Mouse (Mus musculus): ENCODE data around the gene Endov. TPM values are rescaled to one million over a fixed set of nuclear protein-coding genes. Genes with fewer than 3 reads are reported as not detected.

Endov gene
- total and polyA plus RNA-seq, 3 experiments: 12.1 to 18.9 (median 14.7) TPM

DNA sequence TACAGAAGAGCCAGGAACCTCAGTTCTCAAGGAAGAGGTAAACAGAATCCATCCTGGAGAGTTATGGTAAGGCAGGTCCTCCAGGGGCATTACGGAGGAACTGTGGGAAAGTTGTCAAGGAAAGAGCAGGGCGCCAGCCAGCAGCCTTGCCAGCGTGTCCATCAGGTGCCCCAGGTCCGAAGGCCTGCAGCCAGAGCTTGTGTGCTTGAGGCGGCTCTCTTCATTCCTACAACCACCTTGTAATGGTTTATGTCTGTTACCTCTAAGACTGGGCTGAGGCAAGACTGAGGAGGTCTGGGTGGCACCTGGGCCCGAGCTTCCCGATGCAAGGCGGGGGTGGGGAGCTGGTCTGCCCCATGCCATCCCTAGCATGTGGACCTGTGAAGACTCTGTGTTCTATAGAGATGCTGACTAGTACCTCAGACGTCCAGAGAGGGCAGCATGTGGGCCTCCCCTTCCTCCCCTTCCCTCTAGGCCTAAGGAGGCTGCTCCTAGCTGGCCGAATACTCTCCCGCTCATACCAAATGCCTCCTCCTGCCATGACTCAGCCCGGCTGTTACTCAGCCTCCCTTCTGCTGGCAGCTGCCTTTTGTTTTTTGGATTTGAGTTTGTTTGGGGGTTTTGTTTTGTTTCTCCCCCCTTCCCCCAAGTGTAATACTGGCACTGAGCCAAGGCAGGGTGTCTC is 25.7 kb downstream of the Endov start:
- DNase-seq: peak; percentile 62

DNA sequence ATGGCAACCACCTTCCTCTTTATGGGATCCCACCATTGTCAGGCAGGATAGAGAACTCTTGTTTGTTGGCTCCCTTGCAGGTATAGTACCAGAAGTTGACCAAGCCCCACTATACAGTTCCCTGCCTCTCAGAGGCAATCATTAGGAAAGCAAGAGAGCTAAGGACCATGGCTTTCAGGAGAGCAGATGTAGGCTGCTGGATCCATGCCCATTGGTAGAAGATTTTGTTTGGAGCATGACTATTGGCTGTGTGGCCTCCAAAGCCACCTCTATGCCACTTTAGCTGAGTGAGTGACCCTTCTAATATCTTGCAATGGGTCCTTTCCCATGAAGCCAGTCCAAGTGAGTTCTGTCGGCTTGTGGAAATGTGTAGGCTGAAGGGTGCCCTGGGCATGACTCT is 28.2 kb downstream of the Endov start:
- DNase-seq: no peak

DNA sequence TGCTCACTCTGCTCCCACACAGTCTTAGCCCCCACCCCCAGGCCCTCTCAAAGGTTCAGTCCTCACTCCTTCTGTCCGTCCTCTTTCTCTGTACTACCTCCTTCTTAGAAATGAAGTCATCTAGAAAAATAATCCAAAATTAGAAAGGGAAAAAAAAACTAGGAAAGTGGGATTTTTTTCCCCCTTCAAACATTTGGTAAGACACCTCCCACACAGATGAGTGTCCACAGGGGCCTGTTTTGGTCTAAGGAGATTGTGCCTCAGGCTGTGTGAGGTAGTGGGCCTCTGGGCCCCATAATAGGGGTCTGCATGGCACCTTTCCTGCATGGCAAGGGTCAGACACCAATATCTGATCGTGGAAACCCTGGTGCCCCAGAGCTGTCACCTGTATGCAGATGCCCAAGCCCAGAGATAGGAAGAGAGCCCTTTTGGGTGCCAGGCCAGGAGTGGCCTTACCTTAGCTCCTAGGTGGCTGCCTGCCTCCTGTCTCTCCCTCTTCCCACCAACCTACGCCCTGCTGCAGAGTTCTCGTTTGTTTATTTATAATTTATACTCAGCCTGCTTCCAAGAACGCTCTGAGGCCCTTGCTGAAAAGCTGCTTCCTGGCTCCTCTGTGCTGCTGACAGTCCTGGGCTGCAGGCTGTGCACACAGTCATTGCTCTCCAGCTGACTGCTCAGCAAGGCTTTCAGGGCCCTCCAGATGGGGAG is 29.0 kb downstream of the Endov start:
- no peak for DNase-seq

DNA sequence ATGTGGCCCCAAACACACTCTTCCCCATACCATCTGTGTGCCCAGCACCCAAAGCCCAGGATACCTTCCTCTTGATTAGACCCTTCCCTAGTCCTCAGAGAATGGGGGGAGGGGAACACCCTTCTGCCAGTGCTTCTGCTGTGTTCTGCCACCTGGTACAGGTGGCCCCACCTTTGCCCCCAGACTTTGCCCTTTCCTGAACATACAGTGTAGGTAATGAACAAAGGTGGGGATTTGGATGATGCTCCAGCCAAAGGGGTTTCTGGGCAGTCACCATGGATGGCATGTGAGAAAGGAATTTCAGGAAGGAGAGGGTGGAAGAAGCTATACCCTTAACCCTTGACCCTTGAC is 29.5 kb downstream of the Endov start:
- DNase-seq: no peak

DNA sequence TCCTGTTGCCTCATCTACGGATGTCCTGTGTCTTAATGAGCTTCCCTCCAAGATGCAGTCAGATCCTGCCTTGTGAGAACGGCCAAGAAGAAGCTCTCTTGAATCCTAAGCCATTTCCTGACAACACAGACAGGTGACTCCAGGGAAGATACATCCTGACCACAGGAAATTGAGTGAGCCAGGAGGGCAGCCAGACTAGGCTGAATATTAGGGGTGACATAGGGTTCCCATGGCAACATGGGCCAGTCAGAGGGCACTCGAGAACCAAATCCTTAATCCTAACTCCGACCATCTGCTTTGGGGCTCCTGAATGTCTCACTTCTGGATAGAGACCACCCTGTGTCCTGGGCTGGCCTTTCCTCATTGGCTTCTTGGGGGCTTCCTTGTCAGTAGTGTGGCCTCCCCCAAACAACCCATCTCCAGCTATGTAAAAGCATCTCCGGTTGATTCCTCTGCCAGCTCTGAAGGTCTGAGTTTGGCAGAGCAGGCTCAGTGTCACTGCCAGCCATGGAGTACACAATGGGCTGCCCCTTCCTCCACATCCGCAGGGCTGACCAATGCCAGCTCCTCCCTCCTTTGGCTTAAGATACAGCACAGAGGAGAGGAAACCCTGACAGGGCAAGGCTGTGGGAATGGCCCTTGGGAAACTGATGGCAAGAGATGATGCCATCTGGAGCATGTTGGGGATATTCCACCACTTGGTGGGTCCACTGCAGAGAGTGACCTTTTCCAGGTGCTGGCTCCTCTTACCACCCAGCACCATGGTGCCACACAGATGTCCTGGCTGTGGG is 31.0 kb downstream of the Endov start:
- no peak for DNase-seq

DNA sequence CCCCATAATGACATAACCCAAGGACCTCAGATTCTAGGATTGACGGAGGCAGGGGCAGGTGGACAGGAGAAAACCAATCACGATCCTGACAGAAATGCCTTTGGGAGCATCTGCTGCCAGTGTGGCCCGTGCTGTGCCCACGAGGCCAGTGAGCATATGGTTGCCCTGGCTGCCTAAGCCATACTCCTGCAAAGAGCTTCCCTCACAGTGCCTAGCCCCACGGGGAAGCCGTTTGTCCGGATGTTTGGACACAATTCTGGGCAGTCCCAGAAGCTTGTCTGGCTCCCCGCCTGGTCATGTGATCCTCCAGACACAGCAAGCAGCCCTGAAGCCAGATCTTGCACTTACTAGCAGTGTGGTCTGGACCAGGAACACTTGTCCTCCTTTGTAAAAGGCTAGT is 31.6 kb downstream of the Endov start:
- DNase-seq: no peak

DNA sequence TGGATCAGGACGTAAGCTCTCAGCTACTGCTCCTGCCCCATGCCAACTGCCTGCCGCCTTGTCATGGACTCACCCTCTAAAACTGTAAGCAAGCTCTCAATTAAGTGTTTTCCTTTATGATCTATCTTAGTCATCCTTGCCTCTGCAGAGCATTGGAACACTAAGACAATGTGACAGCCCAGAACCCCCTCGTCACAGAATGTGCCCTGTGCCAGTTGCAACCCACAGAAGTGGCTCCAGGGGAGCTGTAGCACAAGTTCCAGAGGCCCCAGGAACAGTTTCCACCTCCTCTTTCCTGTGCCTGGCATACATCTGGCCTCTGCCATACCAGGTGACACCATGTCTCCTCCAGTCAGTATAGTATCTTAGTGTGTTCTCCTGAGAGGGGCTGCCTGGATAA is 32.2 kb downstream of the Endov start:
- DNase-seq: no peak

DNA sequence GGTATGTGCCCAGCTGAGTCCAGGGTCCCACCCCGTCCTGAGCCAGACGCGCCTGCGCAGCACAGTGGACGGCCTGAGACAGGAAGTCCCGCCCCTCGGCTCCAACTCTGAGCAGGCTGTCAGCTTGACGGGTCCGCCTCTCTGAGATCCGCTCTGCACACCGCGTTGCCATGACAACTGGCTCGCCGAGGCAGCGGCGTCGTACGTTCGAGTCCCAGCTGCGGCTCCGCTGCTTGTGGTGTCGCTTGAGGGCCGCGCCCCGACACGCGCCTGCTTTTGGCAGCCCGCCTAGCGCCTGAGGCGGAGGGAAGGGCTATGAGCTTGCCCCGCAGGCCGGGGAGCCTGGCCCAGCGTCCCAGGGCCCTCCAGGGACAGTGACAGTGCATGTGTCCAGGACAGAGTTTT is 33.4 kb downstream of the Endov start:
- peak; percentile 93 for DNase-seq

DNA sequence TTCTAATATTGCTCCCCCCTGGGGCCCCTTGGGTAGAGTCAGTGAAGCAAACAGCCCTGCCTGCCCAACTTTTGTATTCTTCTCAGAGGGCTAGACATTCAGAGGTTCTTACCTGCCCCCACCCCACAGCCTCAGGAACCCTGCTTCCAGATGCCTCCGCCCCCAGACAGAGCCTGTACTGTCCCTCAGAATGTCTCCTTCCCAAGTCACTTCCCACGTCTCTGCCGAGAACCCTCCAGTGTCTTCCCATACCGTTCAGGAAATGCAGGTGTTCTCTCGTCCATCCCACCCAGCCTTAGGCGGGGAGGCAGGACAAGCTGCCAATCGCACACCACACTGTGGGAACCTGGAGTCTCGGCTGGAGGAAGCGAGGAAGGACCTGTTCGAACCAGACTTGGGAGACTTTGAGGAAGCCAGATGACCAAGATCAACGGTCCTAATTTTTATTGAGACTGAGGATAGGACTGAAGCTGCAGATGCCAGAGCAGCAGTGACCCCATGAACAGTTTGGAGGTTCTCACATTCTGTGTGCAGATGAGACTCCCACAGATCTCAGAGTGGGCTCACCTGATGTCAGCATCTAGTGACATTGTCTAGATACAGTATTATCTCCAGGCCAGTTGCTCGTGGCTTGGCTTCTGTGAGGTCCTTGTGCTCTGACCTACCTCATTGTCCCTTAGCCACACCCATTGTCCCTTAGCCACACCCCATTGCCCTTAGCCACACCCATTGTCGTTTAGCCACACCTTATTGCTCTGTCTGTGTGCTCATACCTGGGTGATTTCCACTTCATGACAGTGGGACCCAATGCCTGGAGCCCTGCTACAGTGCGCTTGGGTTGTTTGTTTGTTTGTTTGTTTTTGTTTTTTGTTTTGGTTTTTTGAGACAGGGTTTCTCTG is 35.2 kb downstream of the Endov start:
- DNase-seq: no peak

DNA sequence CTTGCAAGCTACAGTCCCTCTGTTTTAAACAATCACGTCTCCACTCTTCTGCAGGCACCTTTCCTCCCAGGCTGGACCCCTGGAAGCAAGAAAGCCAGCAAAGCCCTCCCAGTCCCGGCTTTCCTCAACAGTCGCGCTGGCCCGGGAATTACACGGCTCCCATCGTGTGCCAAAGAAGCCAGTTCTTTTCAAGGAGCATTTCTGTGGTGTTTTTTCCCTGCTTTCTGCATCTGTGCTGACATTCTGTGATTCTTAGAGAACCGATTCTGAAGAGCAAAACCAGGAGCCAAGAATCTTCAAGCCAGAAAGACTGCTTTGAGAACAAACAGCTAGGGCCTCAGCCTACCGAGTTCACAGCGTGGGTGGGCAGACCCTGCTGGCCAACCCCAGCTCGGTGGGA is 37.8 kb downstream of the Endov start:
- no peak for DNase-seq

DNA sequence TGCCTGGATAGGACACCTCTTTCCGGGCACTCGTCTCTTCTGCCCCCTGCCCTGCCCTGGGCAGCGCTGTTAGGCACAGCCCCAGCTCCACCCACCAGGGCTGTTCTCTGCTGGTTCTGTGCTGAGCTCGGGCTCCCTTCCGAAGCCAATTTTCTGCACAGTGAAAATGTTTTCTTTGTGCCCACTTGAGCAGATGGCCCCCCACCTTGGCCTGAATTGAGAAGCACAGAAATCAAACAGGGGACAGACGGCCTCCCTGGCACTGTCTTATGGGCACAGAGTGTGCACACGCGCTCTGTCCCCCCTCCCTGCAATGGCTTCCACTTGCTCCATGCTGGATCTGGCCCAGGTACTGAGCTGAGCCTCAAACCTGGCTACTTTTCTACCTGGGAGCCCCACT is 41.3 kb downstream of the Endov start:
- DNase-seq: no peak

DNA sequence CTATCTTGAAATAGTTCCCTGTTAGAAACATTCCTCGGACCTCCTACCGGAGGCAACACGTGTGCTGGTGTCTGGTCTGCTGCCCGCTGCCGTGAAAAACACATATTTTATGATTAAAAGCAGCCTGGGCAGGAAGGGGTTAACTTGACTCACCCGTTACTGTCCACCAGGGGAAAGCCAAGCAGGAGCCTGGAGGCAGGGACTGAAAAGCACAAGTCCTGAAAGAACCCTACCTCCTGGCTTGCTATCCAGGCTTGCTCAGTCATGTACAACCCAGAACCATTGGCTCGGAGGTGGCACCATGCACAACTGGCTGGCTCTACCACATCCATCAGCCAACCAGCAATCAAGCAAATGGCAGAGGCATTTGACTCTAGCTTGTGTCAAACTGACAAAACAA is 42.6 kb downstream of the Endov start:
- no peak for DNase-seq

DNA sequence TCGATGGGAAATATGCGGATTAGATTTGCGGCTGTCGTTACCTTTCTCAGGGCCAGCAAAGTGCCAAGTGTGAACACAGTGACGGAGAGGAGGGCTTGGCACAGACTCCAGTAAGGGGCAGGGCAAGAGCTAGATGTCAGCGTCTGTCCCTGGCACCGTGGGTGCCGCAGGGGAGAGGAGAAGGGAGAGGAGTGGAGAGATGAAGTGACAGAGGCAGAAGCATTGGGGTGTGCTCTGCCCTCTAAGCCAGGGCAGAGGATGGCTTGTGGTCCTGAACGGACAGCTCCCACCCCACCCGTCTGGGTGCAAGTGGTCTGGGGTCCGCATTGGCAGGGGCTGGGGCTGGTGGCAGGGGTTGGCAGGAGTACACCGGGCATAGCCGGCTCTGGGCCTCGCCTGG is 48.8 kb downstream of the Endov start:
- DNase-seq: no peak

DNA sequence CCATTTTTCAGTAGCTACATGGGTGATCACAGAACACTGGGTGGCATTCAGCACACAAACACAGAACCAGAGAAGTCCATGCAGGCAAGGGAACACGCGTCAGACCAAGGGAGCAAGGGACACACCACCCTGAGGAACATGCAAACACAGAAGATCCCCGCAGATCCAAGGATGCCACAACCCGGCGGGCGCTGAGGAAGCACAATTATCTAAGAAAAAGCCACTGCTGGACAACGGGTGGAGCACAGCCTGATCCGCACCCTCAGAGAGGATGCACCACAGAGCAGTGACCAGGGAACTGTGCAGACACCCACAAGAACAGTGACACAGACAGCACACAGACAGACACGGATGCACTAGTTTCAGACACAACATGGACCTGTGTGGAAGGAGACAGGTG is 49.4 kb downstream of the Endov start:
- DNase-seq: no peak

DNA sequence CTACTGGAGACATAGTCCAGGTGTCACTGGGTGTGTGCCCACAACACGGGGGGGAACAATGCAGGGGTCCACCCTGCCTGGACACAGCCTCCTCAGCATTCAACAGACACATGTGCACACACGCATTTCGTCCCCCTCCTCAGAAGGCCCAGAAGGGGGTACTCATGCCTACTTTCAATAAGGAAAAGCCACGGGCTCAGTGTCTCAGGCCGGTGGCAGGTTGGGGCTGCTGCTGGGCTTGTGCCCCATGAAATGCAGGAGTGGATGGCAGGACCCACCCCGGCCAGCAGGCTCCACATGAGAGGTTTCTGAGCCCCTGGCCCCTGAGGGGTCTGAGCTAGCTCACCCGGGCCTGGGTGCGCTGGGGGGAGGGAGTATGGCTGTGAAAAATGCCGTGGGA is 49.9 kb downstream of the Endov start:
- no peak for DNase-seq

DNA sequence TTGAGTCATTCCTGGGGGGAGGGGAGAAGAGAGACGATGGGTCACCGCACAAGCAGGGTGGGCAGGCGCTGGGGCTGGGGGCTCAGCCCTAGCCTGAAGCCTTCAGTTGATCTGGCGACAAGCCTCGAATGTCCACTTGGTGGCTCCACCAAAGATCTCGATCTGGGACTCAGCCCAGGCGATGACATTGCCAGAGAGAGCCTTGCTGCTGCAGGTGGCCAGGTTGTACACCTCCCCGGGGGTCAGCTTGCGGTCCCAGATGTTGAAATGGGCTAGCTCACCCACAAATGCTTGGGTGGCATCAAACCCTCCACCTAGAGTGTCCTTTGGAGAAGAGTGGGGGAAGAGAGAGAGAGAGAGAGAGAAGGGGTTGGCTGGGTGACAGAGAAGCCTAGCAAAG is 51.2 kb downstream of the Endov start:
- no peak for DNase-seq

DNA sequence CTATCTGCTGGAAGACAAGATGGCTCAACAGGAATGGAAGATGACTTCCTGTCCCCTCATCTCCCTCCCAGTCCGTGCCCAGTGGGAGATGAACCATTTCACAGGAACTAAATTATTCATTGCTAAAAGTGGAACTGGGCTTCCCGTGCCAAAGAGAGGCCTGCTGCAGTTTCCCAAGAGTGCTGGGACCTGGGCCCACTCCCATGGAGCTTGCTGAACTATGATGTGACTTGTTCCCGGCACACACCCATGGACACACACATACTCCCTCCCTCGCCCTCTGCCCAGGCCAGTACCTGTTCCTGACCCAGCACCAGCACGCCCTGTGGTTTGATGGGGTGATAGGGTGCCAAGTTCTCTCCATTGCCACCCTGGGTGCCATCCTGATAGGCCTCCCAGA is 51.7 kb downstream of the Endov start:
- DNase-seq: no peak

DNA sequence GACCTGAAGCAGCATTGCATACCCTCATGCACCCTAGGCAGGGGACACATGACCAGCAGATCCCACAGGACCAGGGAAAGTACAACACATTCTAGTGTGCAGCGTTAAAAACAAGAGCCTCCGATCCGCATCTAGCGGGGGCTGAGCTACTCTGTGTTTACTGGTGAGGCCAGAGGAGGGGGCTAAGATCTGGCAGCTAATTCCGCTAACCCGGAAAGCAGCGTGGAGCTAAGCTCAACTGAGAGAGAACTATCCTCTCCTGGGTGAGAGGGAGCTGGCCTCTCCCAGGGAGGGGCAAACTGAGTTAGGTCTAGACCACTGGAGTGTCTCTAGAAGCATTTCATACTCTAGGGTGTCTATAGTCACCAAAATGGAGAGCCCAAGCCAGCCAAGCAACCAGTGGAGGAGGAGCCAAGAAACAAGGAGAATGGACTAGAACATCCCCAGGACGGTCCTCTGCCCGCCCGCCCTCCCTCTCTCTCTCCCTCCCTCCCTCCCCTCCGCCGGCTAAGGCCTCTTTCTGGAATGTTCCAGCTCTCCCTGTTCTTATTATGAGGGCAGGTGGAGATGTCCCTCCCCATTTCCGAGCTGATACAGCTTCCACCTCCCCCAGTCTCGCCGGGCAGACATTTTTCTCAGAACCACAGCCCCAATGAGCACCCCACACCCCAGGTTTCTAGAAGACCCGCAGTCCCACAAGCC is 52.8 kb downstream of the Endov start:
- DNase-seq: no peak

DNA sequence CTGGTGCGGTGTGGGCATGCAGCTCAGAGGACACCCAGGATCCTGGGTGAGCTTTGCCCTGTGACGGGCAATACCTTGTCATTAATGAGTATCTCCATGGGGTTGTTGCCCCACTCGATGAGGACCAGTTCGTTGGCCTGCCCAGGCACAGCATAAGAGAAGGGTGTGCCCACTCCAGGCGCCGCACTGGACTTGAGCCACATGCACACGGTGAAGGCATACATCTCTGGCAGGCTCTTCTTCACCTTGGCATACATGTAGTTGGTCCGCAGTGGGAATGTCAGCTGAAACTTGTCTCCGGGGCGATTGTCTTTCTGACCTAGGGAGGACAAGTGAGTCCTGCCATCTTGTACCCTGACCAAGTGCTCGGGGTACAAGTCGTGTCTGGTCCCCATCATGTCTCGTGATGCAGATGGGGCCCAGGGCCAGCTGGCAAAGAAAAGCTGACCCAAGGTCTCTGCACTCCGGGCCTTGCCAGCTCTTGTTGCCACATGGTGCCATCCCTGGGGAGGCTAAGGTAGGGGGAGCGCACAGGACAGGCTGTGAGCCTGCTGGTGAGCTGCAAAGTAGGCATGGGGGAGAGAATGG is 53.5 kb downstream of the Endov start:
- DNase-seq: peak; percentile 67

DNA sequence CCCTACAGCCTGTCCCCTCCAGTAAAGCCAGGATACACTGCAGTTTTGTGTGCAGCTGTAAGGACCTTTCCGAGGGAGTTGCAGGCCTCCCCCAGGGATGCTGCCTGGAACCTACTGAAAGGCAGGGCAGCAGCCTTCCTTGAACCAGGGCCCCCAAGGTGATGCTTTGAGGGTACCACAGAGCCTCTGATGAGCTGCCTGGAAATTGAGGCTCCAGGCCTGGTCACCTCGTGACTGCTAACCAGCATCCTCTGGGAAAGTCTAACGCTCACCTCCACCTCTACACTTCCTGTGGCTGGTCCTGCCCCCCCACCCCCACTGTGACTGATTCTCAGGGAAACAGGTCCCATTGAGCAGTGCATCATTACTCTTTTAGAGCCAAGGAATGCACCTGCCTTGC is 54.1 kb downstream of the Endov start:
- DNase-seq: no peak
